Mouse (Mus musculus): ENCODE results near the gene Ahnak. TPM values are rescaled to one million over a fixed set of nuclear protein-coding genes. Genes with fewer than 3 reads are reported as not detected.

Gene Ahnak
- total and polyA plus RNA-seq, 3 experiments: 1.2 to 2.2 TPM; not detected in 1

DNA sequence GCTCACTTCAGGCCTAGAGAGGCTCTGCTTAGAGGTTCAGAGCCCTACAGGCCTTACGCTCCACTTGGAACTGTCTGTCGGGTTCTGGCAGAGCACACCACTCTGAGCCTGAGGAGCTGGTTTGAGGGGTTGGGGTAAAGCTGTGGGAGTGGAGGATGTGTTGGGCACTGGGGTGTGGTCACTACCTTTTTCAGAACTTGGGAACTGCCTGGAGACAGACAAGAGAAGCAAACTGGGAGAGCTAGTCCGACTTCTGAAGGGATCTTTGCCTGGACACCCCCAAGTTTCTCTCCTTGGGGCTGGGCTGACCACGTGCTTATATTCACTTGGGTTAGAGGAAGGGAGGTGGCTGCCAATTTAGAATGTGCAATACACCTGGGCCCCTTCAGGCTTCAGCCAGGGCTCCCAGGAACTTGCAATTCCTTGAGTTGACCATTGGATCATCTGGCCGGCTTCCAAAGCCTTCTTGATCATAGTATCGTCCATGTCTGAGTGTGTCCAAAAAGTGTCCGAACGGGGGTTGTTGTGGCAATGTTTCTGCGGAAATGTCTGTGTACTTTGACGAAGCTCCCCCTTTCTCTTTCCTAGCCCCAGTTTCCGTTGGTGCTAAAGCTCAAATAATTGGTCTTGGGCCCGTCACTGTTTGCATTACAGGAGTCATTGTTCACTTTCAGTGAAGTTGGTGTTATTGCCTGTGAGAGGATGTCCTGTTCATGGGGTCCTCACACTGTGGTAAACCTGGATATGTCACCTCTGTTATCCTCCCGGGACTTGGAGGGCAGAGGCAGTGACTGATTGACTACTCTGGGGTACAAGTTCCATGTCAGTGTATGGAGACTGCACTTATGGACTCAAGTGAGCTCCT lies 3.0 kb downstream of the Ahnak start:
- H3K27ac ChIP-seq (ENCODE audit: control insufficient read depth, low read depth, low read length): no peak overlapping the region
- no peaks in the 10 kb centered on the region for H3K79me2 ChIP-seq (ENCODE audit: control insufficient read depth, insufficient read depth, low read length, poor library complexity)
- no peak for TF ChIP-seq USF2 (IDR thresholded peaks at IDR 0.05; ENCODE audit: borderline replicate concordance in 1 of 2, insufficient read depth in 1 of 2, low read depth in 1 of 2, low read length in 2 of 2)
- no peak for TF ChIP-seq E2F4 (IDR thresholded peaks at IDR 0.05; ENCODE audit: borderline replicate concordance, low read depth, low read length)
- no peak for TF ChIP-seq BHLHE40 (IDR thresholded peaks at IDR 0.05; ENCODE audit: borderline replicate concordance, low read depth, low read length)
- TF ChIP-seq MAFK (IDR thresholded peaks at IDR 0.05; ENCODE audit: borderline replicate concordance, low read depth, low read length): no peak
- peaks cover 4 to 14% of the 10 kb centered on the region in 2 experiments for H3K4me1 ChIP-seq (ENCODE audit: control insufficient read depth in 1 of 2, insufficient read depth in 2 of 2, low read length in 2 of 2)
- H3K4me3 ChIP-seq (ENCODE audit: control insufficient read depth in 1 of 2, insufficient read depth in 1 of 2, low read depth in 2 of 2, low read length in 2 of 2): no peak overlapping the region
- no peaks in the 10 kb centered on the region for H3K9me3 ChIP-seq (replicated peaks; ENCODE audit: insufficient read depth, low read length)
- no peak for DNase-seq (ENCODE audit: low read depth, low spot score)
- no peaks in the 10 kb centered on the region; a peak in 1 of 4 replicates for H3K27me3 ChIP-seq (ENCODE audit: control insufficient read depth in 1 of 2, insufficient read depth in 2 of 2, low read length in 2 of 2)
- H3K36me3 ChIP-seq (ENCODE audit: control insufficient read depth in 1 of 2, insufficient read depth in 2 of 2, low read length in 2 of 2): peaks cover 0 to 4% of the 10 kb centered on the region in 2 experiments; a peak in 1 of 4 replicates
- no peak overlapping the region for H3K9ac ChIP-seq (ENCODE audit: control insufficient read depth, low read depth, low read length, poor library complexity, severe bottlenecking)

DNA sequence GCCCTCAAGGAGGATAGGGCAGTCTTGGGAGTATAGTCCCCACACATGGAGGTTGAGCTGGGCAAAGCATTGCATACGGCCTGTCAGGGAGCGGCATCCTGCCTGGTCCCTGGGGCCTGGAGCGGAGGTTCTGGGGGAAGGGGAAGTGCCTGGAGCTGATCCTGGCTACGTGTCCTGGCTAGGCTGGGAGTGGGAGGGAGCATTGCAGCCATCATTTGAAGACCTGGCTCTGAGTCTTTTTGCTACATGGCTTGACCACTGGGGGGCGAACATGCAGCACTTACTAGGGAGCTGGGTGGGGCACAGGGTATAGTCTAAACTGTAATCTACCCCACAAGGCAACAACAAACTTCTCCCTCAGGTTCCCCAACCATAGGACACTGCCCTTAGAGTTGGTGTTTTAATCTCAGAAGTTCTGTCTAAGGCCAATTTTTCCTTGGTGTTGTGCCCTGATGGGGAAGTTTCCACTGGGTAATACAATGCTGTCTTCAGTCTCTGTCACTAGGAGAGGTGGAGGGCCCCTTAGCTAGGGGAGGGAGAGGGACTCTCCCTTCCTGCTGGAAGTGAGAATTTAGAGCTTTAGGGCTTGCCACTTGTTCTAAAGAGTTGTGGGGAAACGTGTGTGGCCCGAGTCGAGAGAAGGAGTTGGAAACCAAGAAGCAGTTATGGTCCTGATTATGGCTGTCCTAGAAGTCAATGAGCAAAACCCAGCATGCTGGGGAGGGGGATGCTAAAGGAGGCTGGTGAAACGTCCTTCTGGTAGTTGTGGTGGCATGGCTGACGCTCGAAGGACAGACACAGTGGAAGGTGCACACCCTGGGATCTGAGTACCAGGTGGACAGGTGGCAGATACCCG lies 3.9 kb downstream of the Ahnak start:
- H3K9me3 ChIP-seq (replicated peaks; ENCODE audit: insufficient read depth, low read length): no peaks in the 10 kb centered on the region
- no peaks in the 10 kb centered on the region for H3K79me2 ChIP-seq (ENCODE audit: control insufficient read depth, insufficient read depth, low read length, poor library complexity)
- no peak overlapping the region for H3K27ac ChIP-seq (ENCODE audit: control insufficient read depth, low read depth, low read length)
- H3K4me3 ChIP-seq (ENCODE audit: control insufficient read depth in 1 of 2, insufficient read depth in 1 of 2, low read depth in 2 of 2, low read length in 2 of 2): no peak overlapping the region
- peaks cover 0 to 10% of the 10 kb centered on the region in 2 experiments; a peak in 2 of 4 replicates for H3K36me3 ChIP-seq (ENCODE audit: control insufficient read depth in 1 of 2, insufficient read depth in 2 of 2, low read length in 2 of 2)
- DNase-seq (ENCODE audit: low read depth, low spot score): peak; percentile 88
- H3K9ac ChIP-seq (ENCODE audit: control insufficient read depth, low read depth, low read length, poor library complexity, severe bottlenecking): no peak overlapping the region
- peaks cover 6 to 21% of the 10 kb centered on the region in 2 experiments for H3K4me1 ChIP-seq (ENCODE audit: control insufficient read depth in 1 of 2, insufficient read depth in 2 of 2, low read length in 2 of 2)
- no peaks in the 10 kb centered on the region; a peak in 1 of 4 replicates for H3K27me3 ChIP-seq (ENCODE audit: control insufficient read depth in 1 of 2, insufficient read depth in 2 of 2, low read length in 2 of 2)
- TF ChIP-seq MYB (IDR thresholded peaks at IDR 0.05; ENCODE audit: low read depth, low read length) (0 out of 2 replicates have a peak, but pooled peaks have one; percentile 33), USF2 (IDR thresholded peaks at IDR 0.05; ENCODE audit: borderline replicate concordance in 1 of 2, insufficient read depth in 1 of 2, low read depth in 1 of 2, low read length in 2 of 2) (no peak), CHD1 (IDR thresholded peaks at IDR 0.05; ENCODE audit: low read depth, low read length) (no peak), ZNF384 (IDR thresholded peaks at IDR 0.05; ENCODE audit: low read depth, low read length) (0 out of 2 replicates have a peak, but pooled peaks have one; percentile 22), MYC (IDR thresholded peaks at IDR 0.05; ENCODE audit: low read depth, low read length) (no peak), ELF1 (IDR thresholded peaks at IDR 0.05; ENCODE audit: low read depth, low read length) (no peak), MAFK (IDR thresholded peaks at IDR 0.05; ENCODE audit: borderline replicate concordance, low read depth, low read length) (no peak), RAD21 (IDR thresholded peaks at IDR 0.05; ENCODE audit: low read depth, low read length) (peak; percentile 99), EP300 (IDR thresholded peaks at IDR 0.05; ENCODE audit: low read depth in 1 of 2, low read length in 2 of 2) (0 out of 4 replicates have a peak, but pooled peaks have one; percentile 14 to 16), POLR2AphosphoS5 (IDR thresholded peaks at IDR 0.05; ENCODE audit: borderline replicate concordance, low read depth, low read length) (no peak), NELFE (IDR thresholded peaks at IDR 0.05; ENCODE audit: low read depth, low read length) (no peak), POLR2A (IDR thresholded peaks at IDR 0.05; ENCODE audit: control insufficient read depth in 1 of 2, insufficient read depth in 1 of 2, low read depth in 1 of 2, low read length in 2 of 2, poor library complexity in 1 of 2) (no peak), BHLHE40 (IDR thresholded peaks at IDR 0.05; ENCODE audit: borderline replicate concordance, low read depth, low read length) (no peak), ZMIZ1 (IDR thresholded peaks at IDR 0.05; ENCODE audit: low read depth, low read length) (no peak), TCF12 (IDR thresholded peaks at IDR 0.05; ENCODE audit: low read depth, low read length) (0 out of 2 replicates have a peak, but pooled peaks have one; percentile 12), USF1 (IDR thresholded peaks at IDR 0.05; ENCODE audit: low read depth, low read length) (no peak), MAX (IDR thresholded peaks at IDR 0.05; ENCODE audit: low read length) (no peak), CTCF (IDR thresholded peaks at IDR 0.05 in 2 of 3, conservative IDR thresholded peaks at IDR 0.05 in 1 of 3; ENCODE audit: control insufficient read depth in 1 of 3, insufficient read depth in 1 of 3, low read depth in 2 of 3, low read length in 3 of 3, poor library complexity in 1 of 3, severe bottlenecking in 1 of 3) (peak; percentile 84 to 98 (median 91)), ZKSCAN1 (IDR thresholded peaks at IDR 0.05; ENCODE audit: low read depth, low read length) (no peak), KAT2A (conservative IDR thresholded peaks at IDR 0.05; ENCODE audit: low read depth, low read length) (no peak), GABPA (IDR thresholded peaks at IDR 0.05; ENCODE audit: low read depth, low read length) (no peak), TAL1 (IDR thresholded peaks at IDR 0.05; ENCODE audit: low read length) (no peak), ZC3H11A (IDR thresholded peaks at IDR 0.05; ENCODE audit: low read depth, low read length) (peak; percentile 99), MAZ (IDR thresholded peaks at IDR 0.05; ENCODE audit: low read depth, low read length) (peak; percentile 94), MEF2A (IDR thresholded peaks at IDR 0.05; ENCODE audit: extremely low read depth, insufficient replicate concordance, low read depth, low read length, poor library complexity, severe bottlenecking) (no peak)

Measured in MEL (cell line).